Mouse (Mus musculus): ENCODE data around the gene Rapgef1.
"Not testable (repeated sequence)": the region's sequence is repeated elsewhere in the genome, so short reads cannot be mapped to it uniquely, and the experiment has no call there.

The Rapgef1 gene

GRCm38 (mm10) chr2:29739368-29739767 is 119.8 kb downstream of the Rapgef1 start:
- DNase-seq (ENCODE audit: low read depth, low spot score), result no peak

GRCm38 (mm10) chr2:29741207-29741606 is 121.7 kb downstream of the Rapgef1 start:
- DNase-seq (ENCODE audit: low read depth, low spot score), result peak; percentile 22

GRCm38 (mm10) chr2:29744256-29744655 is 124.7 kb downstream of the Rapgef1 start:
- DNase-seq (ENCODE audit: low read depth, low spot score), result peak; percentile 65

- DNase-seq (ENCODE audit: low read depth, low spot score), result no peak
Measured at GRCm38 (mm10) chr2:29747188-29747782, 127.8 kb downstream of the Rapgef1 start.

GRCm38 (mm10) chr2:29747852-29748251 is 128.3 kb downstream of the Rapgef1 start:
- DNase-seq (ENCODE audit: low read depth, low spot score), result peak; percentile 76

- DNase-seq (ENCODE audit: low read depth, low spot score), result peak; percentile 89
Measured at GRCm38 (mm10) chr2:29748499-29748898, 129.0 kb downstream of the Rapgef1 start.

- DNase-seq (ENCODE audit: low read depth, low spot score), result no peak
Measured at GRCm38 (mm10) chr2:29751497-29751896, 132.0 kb downstream of the Rapgef1 start, which contains the start of gene Gm13420. Gene Gm13420 (minus strand): TSS chr2:29751685.

- peak; percentile 63 for DNase-seq (ENCODE audit: low read depth, low spot score)
Measured at GRCm38 (mm10) chr2:29752397-29752796, 132.9 kb downstream of the Rapgef1 start.

- no peak for DNase-seq (ENCODE audit: low read depth, low spot score)
Measured at GRCm38 (mm10) chr2:29755693-29756092, 136.2 kb downstream of the Rapgef1 start.

GRCm38 (mm10) chr2:29764831-29765230 is 145.3 kb downstream of the Rapgef1 start:
- DNase-seq (ENCODE audit: low read depth, low spot score), result peak; percentile 70

- no peak for DNase-seq (ENCODE audit: low read depth, low spot score)
Measured at GRCm38 (mm10) chr2:29767976-29768709, 148.6 kb downstream of the Rapgef1 start.

GRCm38 (mm10) chr2:29768901-29769300 is 149.4 kb downstream of the Rapgef1 start:
- no peak for DNase-seq (ENCODE audit: low read depth, low spot score)

- DNase-seq (ENCODE audit: low read depth, low spot score), result peak; percentile 89
Measured at GRCm38 (mm10) chr2:29770162-29770561, 150.6 kb downstream of the Rapgef1 start.

GRCm38 (mm10) chr2:29771611-29772461 is 152.3 kb downstream of the Rapgef1 start:
- DNase-seq (ENCODE audit: low read depth, low spot score), result no peak

- DNase-seq (ENCODE audit: low read depth, low spot score), result no peak
Measured at GRCm38 (mm10) chr2:29773323-29773722, 153.8 kb downstream of the Rapgef1 start.

- not testable (repeated sequence) for DNase-seq (ENCODE audit: low read depth, low spot score)
Measured at GRCm38 (mm10) chr2:29781256-29781655, 161.7 kb downstream of the Rapgef1 start.

- DNase-seq (ENCODE audit: low read depth, low spot score), result no peak
Measured at GRCm38 (mm10) chr2:29784290-29784689, 164.8 kb downstream of the Rapgef1 start.

GRCm38 (mm10) chr2:29787104-29787917 is 167.8 kb downstream of the Rapgef1 start, which contains the start of gene Coq4:
Gene Coq4 (plus strand): TSS chr2:29787493.
- DNase-seq (ENCODE audit: low read depth, low spot score), result peak; percentile 96

GRCm38 (mm10) chr2:29787937-29788681 is 168.6 kb downstream of the Rapgef1 start, which contains the start of gene Trub2:
Gene Trub2 (minus strand): TSS chr2:29788502.
- peak; percentile 90 for DNase-seq (ENCODE audit: low read depth, low spot score)

All from ZHBTc4 (cell line).